Mouse (Mus musculus): ENCODE measurements around the gene Hist1h3c. TPM values are rescaled to one million over a fixed set of nuclear protein-coding genes. Genes with fewer than 3 reads are reported as not detected.
"Not testable (repeated sequence)": the region's sequence is repeated elsewhere in the genome, so short reads cannot be mapped to it uniquely, and the experiment has no call there.

Gene Hist1h3c
- polyA plus RNA-seq, 2 experiments: 5.7 to 48.5 TPM

GRCm38 (mm10) chr13:23705751-23706356 lies 39.5 kb downstream of the Hist1h3c start:
- TF ChIP-seq EP300 (IDR thresholded peaks at IDR 0.05; ENCODE audit: low read depth) (no peak), CTCF (IDR thresholded peaks at IDR 0.05; ENCODE audit: low read depth) (no peak)
- DNase-seq (ENCODE audit: low read depth in 3 of 3, low spot score in 3 of 3) (no peak), ATAC-seq (ENCODE audit: insufficient read depth) (no peak)
- H3K4me2 ChIP-seq (ENCODE audit: low read depth): no peak overlapping the region
- H3K9me3 ChIP-seq (ENCODE audit: control insufficient read depth, low read length): no peaks in the 10 kb centered on the region
- 68% methylated on average over 7 of the region's 7 CpGs for WGBS (ENCODE audit: insufficient replicate concordance)
- H3K27ac ChIP-seq: no peak overlapping the region
- H3K27me3 ChIP-seq (ENCODE audit: control insufficient read depth, insufficient read depth, low read length): peaks cover 3% of the 10 kb centered on the region
- no peak overlapping the region for H3K4me3 ChIP-seq (ENCODE audit: insufficient read depth in 1 of 2, low read depth in 2 of 2, low read length in 2 of 2)
- H3K9ac ChIP-seq (replicated peaks): no peak overlapping the region
- peaks cover 4 to 9% of the 10 kb centered on the region in 2 experiments for H3K4me1 ChIP-seq (replicated peaks; ENCODE audit: control insufficient read depth in 2 of 2, insufficient read depth in 2 of 2, low read length in 1 of 2)
- no peaks in the 10 kb centered on the region for H3K36me3 ChIP-seq (replicated peaks; ENCODE audit: control insufficient read depth, insufficient read depth, low read depth)

- not testable (repeated sequence) for H3K4me2 ChIP-seq (ENCODE audit: low read depth); H3K36me3 ChIP-seq (replicated peaks; ENCODE audit: control insufficient read depth, insufficient read depth, low read depth); DNase-seq (ENCODE audit: low read depth in 3 of 3, low spot score in 3 of 3); ATAC-seq (ENCODE audit: insufficient read depth); H3K4me3 ChIP-seq (ENCODE audit: insufficient read depth in 1 of 2, low read depth in 2 of 2, low read length in 2 of 2); H3K9ac ChIP-seq (replicated peaks); H3K27ac ChIP-seq; H3K27me3 ChIP-seq (ENCODE audit: control insufficient read depth, insufficient read depth, low read length); H3K9me3 ChIP-seq (ENCODE audit: control insufficient read depth, low read length)
- 72% methylated on average over 2 of the region's 2 CpGs for WGBS (ENCODE audit: insufficient replicate concordance)
- H3K4me1 ChIP-seq (replicated peaks; ENCODE audit: control insufficient read depth in 2 of 2, insufficient read depth in 2 of 2, low read length in 1 of 2): peaks cover 12 to 13% of the 10 kb centered on the region in 2 experiments
Measured at GRCm38 (mm10) chr13:23702801-23703200, 42.6 kb downstream of the Hist1h3c start.

DNA sequence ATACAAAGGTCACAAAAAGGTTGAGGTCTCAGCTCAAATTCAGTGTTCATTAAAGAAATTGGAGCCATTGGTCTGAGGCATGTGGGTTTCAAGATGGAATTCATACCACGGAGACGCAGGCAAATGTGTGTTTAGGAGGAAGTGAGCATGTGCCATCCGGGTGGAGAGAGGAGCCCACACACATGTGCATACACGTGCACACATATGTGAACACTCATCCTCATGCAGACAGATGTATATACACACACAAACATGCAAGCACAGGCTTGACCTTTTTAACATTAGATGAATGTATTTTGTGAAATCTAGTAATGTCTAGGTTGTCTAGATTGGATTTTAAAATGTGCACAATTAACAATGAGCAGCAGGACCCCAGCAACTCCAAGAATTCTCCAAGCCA lies 43.2 kb downstream of the Hist1h3c start:
- no peak for DNase-seq (ENCODE audit: low read depth in 3 of 3, low spot score in 3 of 3)
- TF ChIP-seq CTCF (IDR thresholded peaks at IDR 0.05; ENCODE audit: low read depth) (no peak), EP300 (IDR thresholded peaks at IDR 0.05; ENCODE audit: low read depth) (no peak)
- no peaks in the 10 kb centered on the region for H3K27me3 ChIP-seq (ENCODE audit: control insufficient read depth, insufficient read depth, low read length)
- H3K36me3 ChIP-seq (replicated peaks; ENCODE audit: control insufficient read depth, insufficient read depth, low read depth): no peaks in the 10 kb centered on the region
- no peak overlapping the region for H3K9ac ChIP-seq (replicated peaks)
- no peak overlapping the region for H3K4me3 ChIP-seq (ENCODE audit: insufficient read depth in 1 of 2, low read depth in 2 of 2, low read length in 2 of 2)
- 48% methylated on average over 4 of the region's 4 CpGs for WGBS (ENCODE audit: insufficient replicate concordance)
- H3K9me3 ChIP-seq (ENCODE audit: control insufficient read depth, low read length): no peaks in the 10 kb centered on the region
- H3K27ac ChIP-seq: no peak overlapping the region
- no peak overlapping the region for H3K4me2 ChIP-seq (ENCODE audit: low read depth)
- H3K4me1 ChIP-seq (replicated peaks; ENCODE audit: control insufficient read depth in 2 of 2, insufficient read depth in 2 of 2, low read length in 1 of 2): peaks cover 12 to 13% of the 10 kb centered on the region in 2 experiments
- no peak for ATAC-seq (ENCODE audit: insufficient read depth)

- no peaks in the 10 kb centered on the region for H3K36me3 ChIP-seq (replicated peaks; ENCODE audit: control insufficient read depth, insufficient read depth, low read depth)
- peak overlapping the region; percentile 51 for H3K9ac ChIP-seq (replicated peaks)
- ATAC-seq (ENCODE audit: insufficient read depth) (0 out of 2 replicates have a peak, but pooled peaks have one; percentile 11), DNase-seq (ENCODE audit: low read depth in 3 of 3, low spot score in 3 of 3) (peak; percentile 73 to 75 (median 73))
- no peaks in the 10 kb centered on the region for H3K27me3 ChIP-seq (ENCODE audit: control insufficient read depth, insufficient read depth, low read length)
- 17% methylated on average over 8 of the region's 8 CpGs for WGBS (ENCODE audit: insufficient replicate concordance)
- H3K4me3 ChIP-seq (ENCODE audit: insufficient read depth in 1 of 2, low read depth in 2 of 2, low read length in 2 of 2): no peak overlapping the region
- no peaks in the 10 kb centered on the region for H3K9me3 ChIP-seq (ENCODE audit: control insufficient read depth, low read length)
- peak overlapping the region; percentile 13 for H3K27ac ChIP-seq
- H3K4me2 ChIP-seq (ENCODE audit: low read depth): peak overlapping the region; percentile 24
- peak; percentile 89 for TF ChIP-seq CTCF (IDR thresholded peaks at IDR 0.05; ENCODE audit: low read depth)
- no peak for TF ChIP-seq EP300 (IDR thresholded peaks at IDR 0.05; ENCODE audit: low read depth)
- H3K4me1 ChIP-seq (replicated peaks; ENCODE audit: control insufficient read depth in 2 of 2, insufficient read depth in 2 of 2, low read length in 1 of 2): peaks cover 20 to 21% of the 10 kb centered on the region in 2 experiments
Measured at GRCm38 (mm10) chr13:23700786-23701520, 44.4 kb downstream of the Hist1h3c start.

DNA sequence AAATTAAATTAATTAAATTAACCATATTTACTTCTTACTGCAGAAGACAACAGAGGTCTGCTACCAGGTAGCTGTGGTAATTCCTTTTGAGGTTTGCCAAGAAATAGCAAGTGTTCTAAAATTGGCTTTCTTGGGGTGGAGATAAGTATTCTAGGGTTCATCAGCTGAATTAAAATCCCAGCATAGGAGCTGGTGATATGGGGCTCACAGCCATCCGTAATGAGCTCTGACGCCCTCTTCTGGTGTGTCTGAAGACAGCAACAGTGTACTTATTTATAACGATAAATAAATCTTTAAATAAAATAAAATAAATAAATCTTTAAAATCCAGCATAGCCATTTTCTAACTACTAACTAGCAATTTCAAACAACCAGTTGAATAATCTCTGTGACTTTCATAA lies 45.6 kb downstream of the Hist1h3c start:
- DNase-seq (ENCODE audit: low read depth in 3 of 3, low spot score in 3 of 3) (no peak), ATAC-seq (ENCODE audit: insufficient read depth) (no peak)

More for the DNA sequence above, 45.6 kb downstream of the Hist1h3c start:
- TF ChIP-seq EP300 (IDR thresholded peaks at IDR 0.05; ENCODE audit: low read depth): no peak
- TF ChIP-seq CTCF (IDR thresholded peaks at IDR 0.05; ENCODE audit: low read depth): peak; percentile 23; the same call in 1 of the 2 replicates
- no peaks in the 10 kb centered on the region for H3K9me3 ChIP-seq (ENCODE audit: control insufficient read depth, low read length)
- WGBS (ENCODE audit: insufficient replicate concordance): 52% methylated on average over 3 of the region's 3 CpGs
- no peaks in the 10 kb centered on the region for H3K27me3 ChIP-seq (ENCODE audit: control insufficient read depth, insufficient read depth, low read length)
- H3K4me1 ChIP-seq (replicated peaks; ENCODE audit: control insufficient read depth in 2 of 2, insufficient read depth in 2 of 2, low read length in 1 of 2): peaks cover 26% of the 10 kb centered on the region in 2 experiments
- no peaks in the 10 kb centered on the region for H3K36me3 ChIP-seq (replicated peaks; ENCODE audit: control insufficient read depth, insufficient read depth, low read depth)
- no peak overlapping the region for H3K4me3 ChIP-seq (ENCODE audit: insufficient read depth in 1 of 2, low read depth in 2 of 2, low read length in 2 of 2)
- no peak overlapping the region for H3K4me2 ChIP-seq (ENCODE audit: low read depth)
- no peak overlapping the region for H3K9ac ChIP-seq (replicated peaks)
- H3K27ac ChIP-seq: no peak overlapping the region
